Mouse (Mus musculus) right cerebral cortex, postnatal 14 days (tissue): ENCODE measurements at regions not wholly inside any gene's neighbourhood (a gene's known extent, or its start where the extent isn't known, plus 50 kb on each side); places are given as distances from the start of the nearest gene placed in this dataset.
"Not testable (repeated sequence)": the region's sequence is repeated elsewhere in the genome, so short reads cannot be mapped to it uniquely, and the experiment has no call there.

Experiments used
- DNase-seq: peaks from one replicate; pipeline ENCODE4 v3.0.0; 2022

GRCm38 (mm10) chr4:35343751-35344150 lies 117.8 kb upstream of the C9orf72 start:
- DNase-seq = no peak

- DNase-seq = no peak
Measured at GRCm38 (mm10) chr4:35331161-35331560, 105.2 kb upstream of the C9orf72 start.

- no peak for DNase-seq
Measured at GRCm38 (mm10) chr4:35325300-35325699, 99.3 kb upstream of the C9orf72 start.

- DNase-seq = no peak
Measured at GRCm38 (mm10) chr4:35322432-35323173, 96.6 kb upstream of the C9orf72 start.

- peak; percentile 60 for DNase-seq
Measured at GRCm38 (mm10) chr4:35310396-35310977, 84.5 kb upstream of the C9orf72 start.

GRCm38 (mm10) chr4:35308221-35308620 lies 82.2 kb upstream of the C9orf72 start:
- no peak for DNase-seq

GRCm38 (mm10) chr4:35305210-35305609 lies 79.2 kb upstream of the C9orf72 start:
- DNase-seq = no peak

GRCm38 (mm10) chr4:35300848-35301247 lies 74.9 kb upstream of the C9orf72 start:
- DNase-seq = no peak

- DNase-seq = not testable (repeated sequence)
Measured at GRCm38 (mm10) chr4:35300374-35300773, 74.4 kb upstream of the C9orf72 start.

- no peak for DNase-seq
Measured at GRCm38 (mm10) chr4:35284611-35285010, 58.6 kb upstream of the C9orf72 start.
